ENCODE assay signal across 9 mouse cellular contexts in genomic region chr10:110938841-110939549, GRCm38 (mm10). TPM values are rescaled to one million over a fixed set of nuclear protein-coding genes. Genes with fewer than 3 reads are reported as not detected.
DNase-seq lines count a peak whose midpoint lies in the region; ATAC-seq and TF ChIP-seq lines count a peak whose summit lies in the region.
"Had no signal": no experiment of that assay in that cellular context is flagged by ENCODE, and none has a peak within 500 bp of the region (broad histone marks: within the 10 kb centered on the region; RNA-seq: fewer than 3 reads in every experiment).

No protein-coding gene starts in this region.

- H3K27me3 ChIP-seq in lung, postnatal 0 days (replicated peaks; ENCODE audit: insufficient read depth, low read length), result no peaks in the 10 kb centered on the region

- 74% methylated on average over 19 of the region's 19 CpGs for WGBS in lung, postnatal 0 days

- no peaks in the 10 kb centered on the region; the same call in 1 of the 2 replicates for H3K36me3 ChIP-seq in lung, postnatal 0 days (ENCODE audit: insufficient read depth, low read length)

- ATAC-seq in lung, postnatal 0 days, result peak; percentile 25; the same call in 1 of the 2 replicates
- no peak for ATAC-seq in megakaryocyte-erythroid progenitor cell, adult 5-6 weeks (replicated peaks; ENCODE audit: low FRiP score, low TSS enrichment, poor library complexity, severe bottlenecking)

- no peak for TF ChIP-seq CTCF in lung, postnatal 0 days (IDR thresholded peaks at IDR 0.05)

- H3K4me2 ChIP-seq in lung, postnatal 0 days (replicated peaks; ENCODE audit: low read depth, low read length), result no peak overlapping the region
- H3K4me2 ChIP-seq: midbrain, embryonic 11.5 days had no signal

- DNase-seq in frontal cortex, adult 2 months (ENCODE audit: extremely low spot score in 1 of 2, low spot score in 1 of 2), result peak; percentile 62 to 78
- DNase-seq in frontal cortex, postnatal 25 days (ENCODE audit: low spot score in 2 of 2), result no peak
- DNase-seq in lung, postnatal 0 days (ENCODE audit: low spot score), result no peak
- DNase-seq in lung, postnatal 14 days, result no peak
- DNase-seq in layer of hippocampus, adult 9-11 months, result peak; percentile 84
- peak; percentile 61 for DNase-seq in right cerebral cortex, postnatal 25 days
- no peak for DNase-seq in thymus, postnatal 0 days (ENCODE audit: low spot score)

- no peaks in the 10 kb centered on the region; the same call in 1 of the 2 replicates for H3K4me1 ChIP-seq in lung, postnatal 0 days (ENCODE audit: insufficient read depth, low read depth, low read length)

- no peaks in the 10 kb centered on the region for H3K9me3 ChIP-seq in lung, postnatal 0 days (ENCODE audit: low read length)

- no peak overlapping the region for H3K4me3 ChIP-seq in lung, postnatal 0 days (ENCODE audit: low read depth, low read length)

- no peak for TF ChIP-seq EP300 in lung, postnatal 0 days (IDR thresholded peaks at IDR 0.05)

- no peak overlapping the region for H3K9ac ChIP-seq in lung, postnatal 0 days (replicated peaks; ENCODE audit: low read depth)

- no peak overlapping the region for H3K27ac ChIP-seq in lung, postnatal 0 days (ENCODE audit: low read length)

RNA-seq across cellular contexts. Expression of gene Csrp2, which starts 19.4 kb away (rescaled TPM):
- 15.9 and 18.0 TPM in 2 replicates for polyA plus RNA-seq in frontal cortex, adult 2 months (2012; rRNA removed)
- polyA plus RNA-seq in lung, postnatal 0 days (2015; fragmentation: Nextera tagmentation; extraction: Ambion mirVana), result 124 and 131 TPM in 2 replicates
- not detected in 2 replicates for total RNA-seq in megakaryocyte-erythroid progenitor cell, adult 5-6 weeks (2014; fragmentation: Nextera tagmentation)
- total RNA-seq in megakaryocyte-erythroid progenitor cell, adult 5-6 weeks (2017), result 7.3 and 8.8 TPM in 2 replicates
- 31.6 and 36.1 TPM in 2 replicates for polyA plus RNA-seq in thymus, postnatal 0 days (2015; fragmentation: Nextera tagmentation; extraction: Ambion mirVana)

Comparison
In these comparisons a context has a peak if more than half of its experiments do, and no peak if none do; other contexts are left out.
1. DNase-seq: peak in frontal cortex, adult 2 months (2 of 2), layer of hippocampus, adult 9-11 months (single experiment) and right cerebral cortex, postnatal 25 days (single experiment); none in frontal cortex, postnatal 25 days (0 of 2), lung, postnatal 0 days (single experiment), lung, postnatal 14 days (single experiment) and thymus, postnatal 0 days (single experiment).